Mouse (Mus musculus) embryonic fibroblast, embryonic 13.5 days (primary cell): ENCODE results near the gene Slc4a4.

Experiments
- CTCF ChIP-seq: IDR thresholded peaks from 2 replicates; pipeline ENCODE4 v1.5.1; 2011; ENCODE audit warnings: mild to moderate bottlenecking, control low read depth, low read length, moderate library complexity, borderline replicate concordance; ENCODE audit not compliant: insufficient read depth
- POLR2A ChIP-seq: IDR thresholded peaks from 2 replicates; pipeline ENCODE4 v1.6.1; 2011; ENCODE audit warnings: low read depth, mild to moderate bottlenecking, control low read depth, low read length, moderate library complexity

DNA sequence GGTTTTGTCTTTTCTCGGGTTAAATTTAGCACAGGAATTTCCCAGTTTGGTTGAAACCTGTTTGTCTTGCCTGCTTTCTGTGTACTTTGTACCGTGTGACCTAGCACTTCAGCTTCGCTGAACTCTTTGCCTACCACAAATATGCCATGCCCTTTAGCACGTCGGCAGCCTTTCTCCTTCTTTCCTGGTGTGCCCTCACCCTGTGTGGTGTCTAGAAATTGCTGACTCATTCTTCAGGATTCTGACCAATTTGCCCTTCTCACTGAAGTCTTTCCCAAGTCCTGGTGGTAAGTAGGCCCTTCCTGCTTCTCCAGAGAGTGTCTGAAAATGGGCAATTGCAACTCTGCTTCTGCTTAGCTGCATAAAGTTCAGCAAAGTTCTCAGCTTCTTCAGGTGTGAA is 391.0 kb downstream of the Slc4a4 start:
- no peak for TF ChIP-seq POLR2A
- no peak for TF ChIP-seq CTCF
